Mouse (Mus musculus): ENCODE data around the gene Hba-x.

Hba-x gene

GRCm38 (mm10) chr11:32303455-32303854 lies 27.3 kb downstream of the Hba-x start:
- in situ Hi-C loops (cut with MboI; ENCODE audit: low pct_unique_long_range_greater_than_20kb in 1 of 2, low sequenced_read_pairs in 2 of 2, unreplicated experiment in 1 of 2): no loop called here

- in situ Hi-C loops (cut with MboI; ENCODE audit: low pct_unique_long_range_greater_than_20kb in 1 of 2, low sequenced_read_pairs in 2 of 2, unreplicated experiment in 1 of 2): no loop called here
Observed at GRCm38 (mm10) chr11:32307006-32307405, 30.8 kb downstream of the Hba-x start.

DNA sequence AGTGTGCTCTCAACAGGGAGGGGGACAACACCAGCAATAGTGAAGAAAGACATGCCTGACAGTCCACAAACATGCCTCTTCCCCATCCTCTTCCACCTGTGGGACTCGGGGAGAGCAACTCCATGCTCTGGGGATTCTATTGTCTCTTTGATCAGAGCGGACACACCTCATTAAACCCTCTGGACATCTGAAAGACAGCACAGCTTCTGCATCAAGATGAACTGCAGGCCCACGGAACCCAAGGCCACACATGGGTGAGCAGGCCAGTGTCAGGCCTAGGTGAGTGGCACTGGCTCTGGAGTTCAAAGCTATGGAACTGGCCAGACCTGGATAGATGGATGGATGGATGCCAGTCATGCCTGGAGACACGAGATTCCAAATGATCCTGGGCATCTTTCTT lies 33.2 kb downstream of the Hba-x start:
- in situ Hi-C loops (cut with MboI; ENCODE audit: low pct_unique_long_range_greater_than_20kb in 1 of 2, low sequenced_read_pairs in 2 of 2, unreplicated experiment in 1 of 2): no loop called here

DNA sequence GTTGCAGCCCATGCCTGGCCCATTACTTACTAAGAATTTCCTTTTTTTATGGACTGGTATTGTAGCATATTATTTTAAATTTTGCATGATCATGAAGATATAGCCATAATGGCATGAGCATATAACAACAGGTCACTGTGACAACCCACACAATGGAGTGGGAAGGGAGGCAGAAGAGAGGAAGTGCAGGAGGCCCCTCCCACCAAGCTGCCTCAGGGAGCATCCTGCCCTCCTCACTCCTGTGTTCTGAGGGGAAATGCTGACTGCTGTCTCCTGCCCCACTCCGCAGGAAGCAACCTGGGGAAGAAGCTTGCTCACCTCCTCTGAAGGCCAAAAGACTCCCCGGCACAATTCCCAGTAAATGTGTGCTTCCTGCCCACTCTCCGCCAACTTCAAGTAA lies 33.7 kb downstream of the Hba-x start:
- in situ Hi-C loops (cut with MboI; ENCODE audit: low pct_unique_long_range_greater_than_20kb in 1 of 2, low sequenced_read_pairs in 2 of 2, unreplicated experiment in 1 of 2): no loop called here

DNA sequence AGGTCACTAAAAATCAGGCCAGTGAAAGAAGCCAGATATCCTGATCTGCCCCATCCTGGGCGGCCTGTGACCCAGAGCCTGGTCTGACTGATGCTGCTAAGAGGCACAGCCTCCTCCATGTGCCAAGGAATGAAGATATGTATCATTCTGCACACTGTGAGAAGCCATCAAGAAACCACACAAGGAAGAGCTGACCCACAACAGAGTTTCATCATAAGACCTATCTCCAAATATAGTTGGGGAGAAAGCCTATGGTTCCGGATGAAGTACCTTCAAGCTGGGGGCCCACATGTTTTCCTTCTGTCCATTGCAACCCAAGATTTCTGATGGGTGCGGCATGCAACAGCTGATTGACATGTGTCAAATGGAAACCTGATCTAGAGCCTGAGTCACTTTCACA lies 39.8 kb downstream of the Hba-x start:
- in situ Hi-C loops (cut with MboI; ENCODE audit: low pct_unique_long_range_greater_than_20kb in 1 of 2, low sequenced_read_pairs in 2 of 2, unreplicated experiment in 1 of 2): loop anchor here in 1 of 2 experiments (5.0 kb wide), 1 partner anchor 134 kb away; no protein-coding TSS in a partner anchor

DNA sequence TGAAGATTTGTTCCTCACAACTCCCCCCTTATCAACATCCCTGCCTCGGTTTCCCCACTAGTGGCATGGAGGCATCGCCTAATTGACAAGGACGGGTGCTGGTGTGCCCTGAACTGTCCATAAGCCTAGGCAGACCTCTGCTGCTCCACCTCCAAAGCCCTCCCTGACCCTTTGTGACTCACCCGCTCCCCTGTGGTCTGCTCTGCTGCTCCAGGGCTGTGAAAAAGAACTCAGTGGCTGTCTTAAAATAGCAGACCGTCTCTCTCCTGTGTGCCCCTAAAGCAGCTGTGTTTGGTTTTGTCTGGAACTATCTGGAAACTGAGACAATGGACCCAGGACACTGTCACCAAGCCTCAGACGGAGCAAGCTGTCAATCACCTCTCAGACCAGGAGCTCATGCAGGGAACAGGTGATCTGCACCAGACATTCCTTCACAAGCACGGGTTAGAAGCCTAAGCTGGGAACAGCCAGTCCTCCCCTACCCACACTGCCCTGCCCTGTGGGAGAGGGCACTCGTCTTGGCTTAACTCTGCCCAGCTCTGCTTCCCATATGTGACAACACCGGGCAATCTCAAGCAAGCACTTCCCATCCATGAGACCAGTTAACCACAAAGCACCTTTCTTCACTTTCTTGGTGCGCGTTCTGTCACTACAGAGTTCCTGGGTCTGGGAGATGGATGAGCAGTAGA lies 44.5 kb downstream of the Hba-x start:
- in situ Hi-C loops (cut with MboI; ENCODE audit: low pct_unique_long_range_greater_than_20kb in 1 of 2, low sequenced_read_pairs in 2 of 2, unreplicated experiment in 1 of 2): no loop called here

DNA sequence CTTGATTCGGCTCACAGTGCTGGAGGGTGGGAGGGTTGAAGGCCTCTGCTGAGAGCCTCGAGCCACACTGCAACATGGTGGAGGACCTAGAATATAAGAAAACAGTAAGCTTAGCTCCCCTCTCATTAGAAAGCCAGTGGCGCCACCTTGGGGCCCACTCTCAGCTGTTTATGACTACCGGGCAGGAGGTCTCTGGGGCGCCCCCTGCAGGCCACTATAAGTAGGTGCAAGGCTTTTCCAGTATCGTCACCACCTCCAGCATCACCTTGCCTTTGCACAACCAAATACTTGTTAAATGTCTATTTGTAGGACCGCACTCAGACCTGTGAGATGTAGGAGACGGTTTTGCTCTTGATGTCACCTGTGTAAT lies 45.0 kb downstream of the Hba-x start:
- in situ Hi-C loops (cut with MboI; ENCODE audit: low pct_unique_long_range_greater_than_20kb in 1 of 2, low sequenced_read_pairs in 2 of 2, unreplicated experiment in 1 of 2): no loop called here

DNA sequence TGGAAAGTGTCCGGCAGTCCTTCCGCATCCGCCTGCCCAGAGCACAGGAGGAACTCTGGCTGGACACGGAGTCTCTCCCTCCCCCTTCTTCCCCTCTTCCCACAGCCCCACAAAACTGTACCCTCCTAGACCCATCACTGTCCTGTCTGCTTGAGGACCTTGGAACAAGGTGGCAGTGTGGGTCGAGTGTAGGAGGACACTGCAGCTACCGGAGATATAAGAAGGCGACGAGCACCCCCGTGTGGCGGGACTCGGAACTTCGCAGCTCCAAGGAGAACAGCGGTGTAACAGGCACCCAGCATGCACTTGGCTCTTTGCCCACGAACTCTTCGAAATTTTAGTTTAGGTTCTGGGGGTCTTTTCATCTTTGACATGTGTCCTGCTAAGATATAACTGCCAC lies 48.4 kb downstream of the Hba-x start:
- in situ Hi-C loops (cut with MboI; ENCODE audit: low pct_unique_long_range_greater_than_20kb in 1 of 2, low sequenced_read_pairs in 2 of 2, unreplicated experiment in 1 of 2): no loop called here

Data from mouse embryonic stem cell (cell line).